Mouse (Mus musculus) embryonic facial prominence, embryonic 10.5 days (tissue): Measurements from ENCODE around the gene Lysmd3. TPM values are rescaled to one million over a fixed set of nuclear protein-coding genes. Genes with fewer than 3 reads are reported as not detected.

Experiments
- DNase-seq: peaks from one replicate; pipeline ENCODE4 v3.0.0-alpha.2; 2017; ENCODE audit warnings: low spot score
- H3K27ac ChIP-seq: fragments of 300-500 bp; sonication (generic); replicated peaks from 2 replicates; pipeline ENCODE4 v1.5.1; 2016; ENCODE audit warnings: mild to moderate bottlenecking
- H3K27me3 ChIP-seq: fragments of 300-500 bp; sonication (generic); replicated peaks from 2 replicates; pipeline ENCODE4 v1.6.1; 2016; ENCODE audit warnings: low read depth, mild to moderate bottlenecking; ENCODE audit not compliant: poor library complexity, severe bottlenecking
- H3K36me3 ChIP-seq: fragments of 300-500 bp; sonication (generic); replicated peaks from 2 replicates; pipeline ENCODE4 v1.6.1; 2016; ENCODE audit warnings: mild to moderate bottlenecking, moderate library complexity
- H3K4me1 ChIP-seq: fragments of 300-500 bp; sonication (generic); 2 replicates; pipeline ENCODE4 v1.6.1; 2016
- H3K4me3 ChIP-seq: fragments of 300-500 bp; sonication (generic); 2 replicates; pipeline ENCODE4 v1.5.1; 2016; ENCODE audit warnings: mild to moderate bottlenecking, moderate library complexity
- H3K9me3 ChIP-seq: fragments of 300-500 bp; sonication (generic); 2 replicates; pipeline ENCODE4 v1.6.1; 2016; ENCODE audit warnings: mild to moderate bottlenecking
- WGBS: fragments of 180-500 bp; shearing (Covaris S2); methylation state at CpG from one replicate; pipeline ENCODE4 v1.1.7; 2016; 5-methylcytosine and 5-hydroxymethylcytosine counted together
- polyA plus RNA-seq: library from polyadenylated mRNA; unstranded; fragments of >200 nt; fragmentation: Nextera tagmentation; extraction: Ambion mirVana; gene quantifications from 2 replicates; pipeline ENCODE4 v1.2.1, GENCODE M21; 2016

Lysmd3 gene
- polyA plus RNA-seq, 1 experiment from 2014 or later: 20.7 TPM

DNA sequence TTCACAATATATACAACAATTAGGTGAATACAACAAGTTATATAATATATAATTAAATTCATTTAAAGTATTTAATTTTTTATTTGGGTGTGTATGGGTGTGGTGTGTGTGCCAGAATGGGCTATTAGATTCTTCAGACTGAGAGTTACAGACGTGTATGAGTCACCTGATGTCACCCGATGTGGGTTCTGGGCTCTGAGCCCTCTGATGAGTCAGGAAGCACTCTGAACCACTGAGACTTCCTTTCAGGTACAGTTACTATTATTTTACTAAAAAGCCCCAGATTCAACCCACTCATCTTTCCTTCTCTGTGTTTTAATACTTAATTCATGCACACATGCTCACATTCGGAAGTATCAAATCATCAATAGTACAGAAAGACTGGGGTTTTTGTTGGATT lies 27.4 kb downstream of the Lysmd3 start:
- WGBS: 92% methylated on average over 3 of the region's 3 CpGs
- no peak for DNase-seq

DNA sequence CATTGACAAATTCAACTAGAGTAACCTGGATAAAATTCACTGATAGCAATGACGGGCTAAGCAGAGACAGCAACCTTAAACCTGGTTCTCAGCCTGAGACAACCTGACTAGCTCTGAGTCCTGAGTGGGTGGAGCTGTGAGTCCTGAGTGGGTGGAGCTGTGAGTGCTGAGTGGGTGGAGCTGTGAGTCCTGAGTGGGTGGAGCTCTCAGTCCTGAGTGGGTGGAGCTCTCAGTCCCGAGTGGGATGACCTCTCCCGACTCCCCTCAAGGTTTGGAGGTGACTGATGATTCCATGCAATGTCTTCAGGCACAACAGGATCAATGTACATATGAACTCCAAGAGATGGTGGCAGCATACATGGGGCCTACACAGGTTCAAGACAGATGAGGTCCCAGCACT lies 32.1 kb downstream of the Lysmd3 start:
- Histone ChIP-seq H3K27me3 (no peaks in the 10 kb centered on the region), H3K36me3 (peaks cover 33% of the 10 kb centered on the region), H3K4me1 (no peaks in the 10 kb centered on the region), H3K4me3 (no peak overlapping the region), H3K27ac (no peak overlapping the region), H3K9me3 (no peaks in the 10 kb centered on the region)
- DNase-seq: no peak
- 93% methylated on average over 3 of the region's 3 CpGs for WGBS

More for the DNA sequence above, 27.4 kb downstream of the Lysmd3 start:
- Histone ChIP-seq H3K27ac (no peak overlapping the region), H3K4me1 (no peaks in the 10 kb centered on the region), H3K36me3 (peaks cover 31% of the 10 kb centered on the region), H3K4me3 (no peak overlapping the region), H3K27me3 (no peaks in the 10 kb centered on the region), H3K9me3 (no peaks in the 10 kb centered on the region)

DNA sequence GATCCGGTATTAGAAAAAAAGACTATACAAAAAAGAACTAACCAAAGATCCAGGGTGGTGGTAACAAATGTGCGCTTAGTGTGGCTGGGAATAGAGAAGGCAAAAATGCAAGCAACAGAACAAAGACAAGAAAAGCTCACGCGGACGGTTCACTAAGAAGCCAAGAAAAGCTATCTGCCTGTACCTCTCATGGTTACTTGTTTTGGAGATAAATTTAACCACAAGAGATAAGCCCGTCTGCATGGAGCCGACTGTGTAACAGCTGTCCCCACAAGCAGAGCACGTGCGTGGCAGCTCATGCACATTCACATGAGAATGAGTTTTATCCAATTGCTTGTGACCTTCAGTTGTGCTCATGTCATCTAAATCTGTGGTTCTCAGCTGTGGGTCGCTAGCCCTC lies 33.0 kb downstream of the Lysmd3 start:
- Histone ChIP-seq H3K36me3 (peaks cover 33% of the 10 kb centered on the region), H3K4me1 (no peaks in the 10 kb centered on the region), H3K27me3 (no peaks in the 10 kb centered on the region), H3K27ac (no peak overlapping the region), H3K4me3 (no peak overlapping the region), H3K9me3 (no peaks in the 10 kb centered on the region)
- DNase-seq: no peak
- 89% methylated on average over 10 of the region's 10 CpGs for WGBS

DNA sequence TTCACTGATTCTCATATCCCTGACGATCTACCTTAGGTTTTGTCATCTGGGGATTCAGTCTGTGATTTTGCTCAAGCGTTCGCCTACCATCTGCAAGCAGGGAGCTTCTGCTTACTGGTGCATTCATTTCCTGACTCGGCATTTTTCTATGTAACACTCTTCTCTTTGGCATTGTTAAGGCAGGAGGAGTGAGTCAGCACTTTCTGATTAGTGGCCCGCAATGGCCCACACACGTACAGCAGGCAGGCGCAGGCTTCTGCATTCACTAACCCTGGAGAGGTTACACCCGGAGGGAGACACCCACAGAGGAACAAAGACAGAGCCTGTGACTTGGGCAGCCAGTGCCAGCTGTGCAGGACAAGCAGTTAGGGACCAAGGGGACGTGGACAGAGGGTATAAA lies 34.1 kb downstream of the Lysmd3 start:
- Histone ChIP-seq H3K9me3 (no peaks in the 10 kb centered on the region), H3K4me3 (no peak overlapping the region), H3K36me3 (peaks cover 33% of the 10 kb centered on the region), H3K27me3 (no peaks in the 10 kb centered on the region), H3K27ac (0 out of 2 replicates have a peak overlapping the region, but pooled peaks have one; percentile 2), H3K4me1 (no peaks in the 10 kb centered on the region)
- 69% methylated on average over 9 of the region's 9 CpGs for WGBS
- DNase-seq: peak; percentile 16

DNA sequence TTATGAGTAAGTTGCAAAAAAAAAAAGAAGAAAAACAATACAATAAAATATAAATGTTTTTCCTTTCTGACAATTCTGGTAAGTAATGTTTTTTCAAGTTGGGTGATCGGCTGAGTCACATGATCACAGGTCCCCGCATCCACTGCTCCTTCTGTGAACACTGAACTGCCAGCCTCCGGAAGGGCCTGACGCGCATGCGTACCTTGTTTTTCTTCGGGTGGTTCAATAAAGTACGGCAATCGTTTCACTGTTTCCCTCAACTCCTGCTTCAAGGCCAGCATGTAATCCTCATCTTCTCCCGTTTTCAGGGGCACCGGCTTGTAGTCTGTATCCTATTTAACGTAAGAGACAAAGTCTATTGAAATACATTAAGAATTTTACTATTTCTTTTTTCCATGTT lies 37.0 kb downstream of the Lysmd3 start:
- H3K27me3 ChIP-seq: no peaks in the 10 kb centered on the region
- no peak overlapping the region for H3K4me3 ChIP-seq
- no peak for DNase-seq
- no peaks in the 10 kb centered on the region for H3K4me1 ChIP-seq
- H3K36me3 ChIP-seq: peaks cover 35% of the 10 kb centered on the region
- no peak overlapping the region for H3K27ac ChIP-seq
- 95% methylated on average over 12 of the region's 12 CpGs for WGBS
- H3K9me3 ChIP-seq: no peaks in the 10 kb centered on the region

GRCm38 (mm10) chr13:81703148-81703547 lies 45.7 kb downstream of the Lysmd3 start:
- H3K4me3 ChIP-seq: no peak overlapping the region
- no peaks in the 10 kb centered on the region for H3K9me3 ChIP-seq
- H3K27ac ChIP-seq: no peak overlapping the region
- peaks cover 11% of the 10 kb centered on the region for H3K36me3 ChIP-seq
- DNase-seq: no peak
- no peaks in the 10 kb centered on the region for H3K27me3 ChIP-seq
- H3K4me1 ChIP-seq: no peaks in the 10 kb centered on the region
- 86% methylated on average over 7 of the region's 7 CpGs for WGBS

- WGBS: 87% methylated on average over 9 of the region's 9 CpGs
- no peaks in the 10 kb centered on the region for H3K4me1 ChIP-seq
- H3K9me3 ChIP-seq: no peaks in the 10 kb centered on the region
- no peaks in the 10 kb centered on the region for H3K27me3 ChIP-seq
- H3K4me3 ChIP-seq: no peak overlapping the region
- peaks cover 10% of the 10 kb centered on the region for H3K36me3 ChIP-seq
- DNase-seq: no peak
- no peak overlapping the region for H3K27ac ChIP-seq
Measured at GRCm38 (mm10) chr13:81703621-81704020, 46.2 kb downstream of the Lysmd3 start.

DNA sequence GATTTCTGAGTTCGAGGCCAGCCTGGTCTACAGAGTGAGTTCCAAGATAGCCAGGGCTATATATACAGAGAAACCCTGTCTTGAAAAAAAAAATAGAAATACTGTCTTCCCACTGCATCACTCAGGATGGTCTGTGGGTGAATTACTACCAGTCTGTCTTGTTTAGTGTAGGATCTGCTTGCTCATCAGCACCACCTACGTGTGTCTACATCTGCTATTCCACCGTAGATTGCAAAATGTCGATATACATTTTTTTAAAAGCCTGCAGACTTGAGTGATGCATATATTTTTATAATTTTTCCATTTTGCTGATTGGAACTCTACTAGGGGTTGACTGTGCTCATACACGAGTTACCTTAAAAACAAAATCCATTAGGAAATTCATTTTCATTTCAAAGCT lies 48.8 kb downstream of the Lysmd3 start:
- peaks cover 8% of the 10 kb centered on the region for H3K36me3 ChIP-seq
- 90% methylated on average over 5 of the region's 5 CpGs for WGBS
- no peak overlapping the region for H3K4me3 ChIP-seq
- no peaks in the 10 kb centered on the region for H3K9me3 ChIP-seq
- no peak for DNase-seq
- peaks cover 9% of the 10 kb centered on the region for H3K4me1 ChIP-seq
- H3K27ac ChIP-seq: no peak overlapping the region
- H3K27me3 ChIP-seq: no peaks in the 10 kb centered on the region

DNA sequence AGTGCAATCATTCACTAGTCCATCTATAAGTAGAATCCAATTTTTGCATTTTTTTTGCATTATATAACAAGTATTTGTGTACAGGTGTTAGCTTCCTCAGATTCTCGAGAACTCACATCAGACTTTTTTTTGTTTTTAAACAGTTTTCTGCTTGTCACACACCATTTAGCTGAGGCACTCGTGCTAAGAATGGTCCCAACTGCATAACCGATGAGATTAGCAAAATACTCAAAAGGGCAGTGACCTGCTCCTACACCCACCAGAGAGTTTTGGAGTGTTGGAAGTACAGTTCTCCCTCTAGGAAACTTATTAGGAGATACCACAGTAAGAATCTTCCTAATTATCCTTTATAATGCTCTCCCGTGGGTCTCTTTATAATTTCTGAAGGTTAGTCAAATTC lies 52.3 kb downstream of the Lysmd3 start:
- Histone ChIP-seq H3K4me1 (peaks cover 25% of the 10 kb centered on the region), H3K36me3 (peaks cover 3% of the 10 kb centered on the region; the same call in 1 of the 2 replicates), H3K27ac (peak overlapping the region; percentile 89; the same call in 1 of the 2 replicates), H3K27me3 (no peaks in the 10 kb centered on the region), H3K9me3 (no peaks in the 10 kb centered on the region), H3K4me3 (peak overlapping the region; percentile 84)
- WGBS: 48% methylated on average over 4 of the region's 4 CpGs
- no peak for DNase-seq

GRCm38 (mm10) chr13:81710266-81710665 lies 52.8 kb downstream of the Lysmd3 start:
- Histone ChIP-seq H3K27me3 (no peaks in the 10 kb centered on the region), H3K4me1 (peaks cover 25% of the 10 kb centered on the region), H3K27ac (peak overlapping the region; percentile 89), H3K9me3 (no peaks in the 10 kb centered on the region), H3K4me3 (peak overlapping the region; percentile 84), H3K36me3 (peaks cover 3% of the 10 kb centered on the region; the same call in 1 of the 2 replicates)
- no peak for DNase-seq
- WGBS: under 1% methylated on average over 7 of the region's 7 CpGs

- H3K4me1 ChIP-seq: peaks cover 25% of the 10 kb centered on the region
- WGBS: under 1% methylated on average over 61 of the region's 61 CpGs
- no peaks in the 10 kb centered on the region for H3K9me3 ChIP-seq
- DNase-seq: peak; percentile 96
- no peaks in the 10 kb centered on the region for H3K27me3 ChIP-seq
- peaks cover 3% of the 10 kb centered on the region; the same call in 1 of the 2 replicates for H3K36me3 ChIP-seq
- peak within 1 kb of the TSS; percentile 89 for H3K27ac ChIP-seq
- peak within 1 kb of the TSS; percentile 84 for H3K4me3 ChIP-seq
Measured at GRCm38 (mm10) chr13:81710775-81711545, 53.5 kb downstream of the Lysmd3 start, which contains the start of the genes Polr3g and Mblac2. Polr3g (minus strand) TSS chr13:81711013. Mblac2 (plus strand) TSS chr13:81711341.

DNA sequence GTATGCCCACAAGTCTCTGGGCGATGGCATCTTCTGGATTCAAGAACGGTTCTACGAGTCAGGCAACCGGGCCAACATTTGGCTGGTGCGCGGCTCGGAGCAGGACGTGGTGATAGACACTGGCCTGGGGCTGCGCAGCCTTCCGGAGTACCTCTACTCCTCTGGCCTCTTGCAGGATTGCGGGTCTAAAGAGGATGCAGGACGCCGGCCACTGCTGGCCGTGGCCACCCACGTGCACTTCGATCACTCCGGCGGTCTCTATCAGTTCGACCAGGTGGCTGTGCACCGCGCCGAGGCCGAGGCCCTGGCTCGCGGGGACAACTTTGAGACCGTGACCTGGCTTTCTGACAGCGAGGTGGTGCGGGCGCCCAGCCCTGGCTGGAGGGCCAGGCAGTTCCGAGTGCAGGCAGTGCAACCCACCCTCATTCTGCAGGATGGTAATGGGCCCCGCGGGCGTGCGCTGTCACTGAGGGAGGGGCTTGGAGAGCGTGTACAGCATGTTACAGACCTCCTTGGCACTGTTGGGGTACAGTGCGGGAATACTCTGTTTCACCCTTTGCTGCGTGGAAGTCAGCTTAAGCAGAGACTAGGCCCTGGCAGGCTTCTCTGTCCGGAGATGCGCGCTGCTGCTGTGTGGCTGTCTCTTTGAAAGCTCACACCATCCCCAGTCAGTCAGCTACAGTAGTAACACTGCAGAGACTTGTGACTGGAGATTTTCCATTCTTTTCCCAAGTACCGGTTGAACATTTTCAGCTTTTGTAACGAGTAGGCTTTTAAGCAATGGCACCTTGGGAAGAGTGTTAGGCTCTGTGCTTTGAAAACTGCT lies 54.3 kb downstream of the Lysmd3 start:
- under 1% methylated on average over 42 of the region's 42 CpGs for WGBS
- Histone ChIP-seq H3K36me3 (peaks cover 3% of the 10 kb centered on the region; the same call in 1 of the 2 replicates), H3K27ac (peak overlapping the region; percentile 89), H3K27me3 (no peaks in the 10 kb centered on the region), H3K4me1 (peaks cover 25% of the 10 kb centered on the region), H3K4me3 (peak overlapping the region; percentile 84), H3K9me3 (no peaks in the 10 kb centered on the region)
- DNase-seq: no peak
